Mouse (Mus musculus) neutrophil, adult 65 days (primary cell): ENCODE measurements around the gene H2-Q1. TPM values are rescaled to one million over a fixed set of nuclear protein-coding genes. Genes with fewer than 3 reads are reported as not detected.

ENCODE experiments used
- total RNA-seq: library from RNA; stranded (reverse); gene quantifications from 2 replicates; pipeline ENCODE4 v1.2.4, GENCODE M21; 2023

Gene H2-Q1
- 5.9 and 6.8 TPM in 2 replicates for total RNA-seq

DNA sequence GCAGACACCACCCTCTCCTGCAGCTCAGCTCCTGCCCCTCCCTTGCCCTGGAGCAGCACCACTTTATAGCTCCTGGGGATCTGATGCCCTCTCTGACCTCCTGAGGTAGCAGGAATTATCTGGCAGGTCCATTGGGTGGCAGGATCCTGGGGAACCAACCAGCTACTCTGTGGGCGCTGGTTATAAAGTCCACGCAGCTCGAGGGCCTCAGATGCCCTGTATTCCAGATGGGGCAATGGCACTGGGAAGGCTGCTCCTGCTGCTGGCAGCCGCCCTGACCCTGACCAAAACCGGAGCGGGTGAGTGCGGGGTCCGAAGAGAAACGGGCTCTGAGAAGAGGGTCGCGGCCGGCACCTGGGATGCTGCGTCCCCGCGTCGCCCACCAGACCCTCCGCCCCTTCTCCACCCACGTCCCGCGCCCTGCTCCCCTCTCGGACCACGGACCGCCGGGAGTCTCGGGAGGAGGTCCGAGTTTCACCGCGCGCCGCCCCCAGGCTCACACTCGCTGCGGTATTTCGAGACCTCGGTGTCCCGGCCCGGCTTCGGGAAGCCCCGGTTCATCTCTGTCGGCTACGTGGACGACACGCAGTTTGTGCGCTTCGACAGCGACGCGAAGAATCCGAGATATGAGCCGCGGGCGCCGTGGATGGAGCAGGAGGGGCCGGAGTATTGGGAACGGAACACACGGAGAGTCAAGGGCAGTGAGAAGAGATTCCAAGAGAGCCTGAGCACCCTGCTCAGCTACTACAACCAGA is at the start of gene H2-Q1:
TSS of gene H2-Q1 (plus strand) at position 79 of the 755 bp plus-strand sequence.

DNA sequence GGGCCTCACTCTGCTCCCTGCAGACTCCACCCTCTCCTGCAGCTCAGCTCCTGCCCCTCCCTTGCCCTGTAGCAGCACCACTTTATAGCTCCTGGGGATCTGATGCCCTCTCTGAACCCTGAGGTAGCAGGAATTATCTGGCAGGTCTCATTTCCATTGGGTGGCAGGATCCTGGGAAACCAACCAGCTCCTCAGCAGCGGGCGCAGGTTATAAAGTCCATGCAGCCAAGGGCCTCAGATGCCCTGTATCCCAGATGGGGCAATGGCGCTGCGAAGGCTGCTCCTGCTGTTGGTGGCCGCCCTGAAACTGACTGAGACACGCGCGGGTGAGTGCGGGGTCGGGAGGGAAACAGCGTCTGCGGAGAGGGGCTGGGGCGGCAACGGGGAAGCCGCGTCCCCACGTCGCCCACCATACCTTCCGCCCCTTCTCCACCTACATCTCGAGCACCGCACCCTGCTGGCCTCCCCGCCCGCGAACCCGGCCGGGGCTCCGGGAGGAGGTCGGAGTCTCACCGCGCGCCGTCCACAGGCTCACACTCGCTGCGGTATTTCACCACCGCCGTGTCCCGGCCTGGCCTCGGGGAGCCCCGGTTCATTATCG is 22.0 kb downstream of the H2-Q1 start, which contains the start of gene H2-Q2:
TSS of gene H2-Q2 (plus strand) at position 172 of the 601 bp plus-strand sequence.

Other genes starting within 250 kb of the H2-Q1 start
- gene Ly6g6e, start 243.5 kb upstream of the H2-Q1 start, total RNA-seq = not detected in 2 replicates
- not detected in 2 replicates for gene Ly6g6d, start 242.3 kb upstream of the H2-Q1 start, total RNA-seq
- gene Ly6g6f, start 234.8 kb upstream of the H2-Q1 start, total RNA-seq = 1.1 TPM in 1 of 2 replicates, not detected in the other
- 44.4 and 57.6 TPM in 2 replicates for gene Abhd16a, start 231.1 kb upstream of the H2-Q1 start, total RNA-seq
- gene Ly6g5c, start 212.1 kb upstream of the H2-Q1 start, total RNA-seq = not detected in 2 replicates
- 13.3 and 14.5 TPM in 2 replicates for gene Ly6g5b, start 205.0 kb upstream of the H2-Q1 start, total RNA-seq
- gene Gpank1, start 198.9 kb upstream of the H2-Q1 start, total RNA-seq = 36.0 and 50.1 TPM in 2 replicates
- gene Csnk2b, start 198.4 kb upstream of the H2-Q1 start, total RNA-seq = 135 and 169 TPM in 2 replicates
- gene D17H6S53E, start 194.0 kb upstream of the H2-Q1 start, total RNA-seq = 21.0 and 24.5 TPM in 2 replicates
- gene Apom, start 188.4 kb upstream of the H2-Q1 start, total RNA-seq = not detected in 2 replicates
- gene Bag6, start 185.2 kb upstream of the H2-Q1 start, total RNA-seq = 295 and 362 TPM in 2 replicates
- gene Prrc2a, start 155.5 kb upstream of the H2-Q1 start, total RNA-seq = 170 and 191 TPM in 2 replicates
- 10.8 and 14.1 TPM in 2 replicates for gene Aif1, start 144.3 kb upstream of the H2-Q1 start, total RNA-seq
- gene Lst1, start 132.0 kb upstream of the H2-Q1 start, total RNA-seq = 410 and 626 TPM in 2 replicates
- gene Ltb, start 126.0 kb upstream of the H2-Q1 start, total RNA-seq = 118 TPM in 2 replicates
- gene Tnf, start 118.4 kb upstream of the H2-Q1 start, total RNA-seq = 115 TPM in 2 replicates
- gene Lta, start 115.1 kb upstream of the H2-Q1 start, total RNA-seq = not detected in 2 replicates
- gene Gm16181, start 99.6 kb upstream of the H2-Q1 start, total RNA-seq = 0.79 TPM in 1 of 2 replicates, not detected in the other
- 1.8 and 3.2 TPM in 2 replicates for gene Atp6v1g2, start 86.7 kb upstream of the H2-Q1 start, total RNA-seq
- 18.5 and 19.9 TPM in 2 replicates for gene Nfkbil1, start 84.6 kb upstream of the H2-Q1 start, total RNA-seq
- gene Ddx39b, start 78.7 kb upstream of the H2-Q1 start, total RNA-seq = 185 and 239 TPM in 2 replicates
- gene H2-D1, start 57.7 kb upstream of the H2-Q1 start, total RNA-seq = 1,574 and 1,649 TPM in 2 replicates
- gene H2-Q2, start 21.8 kb downstream of the H2-Q1 start, total RNA-seq = 7.6 and 11.1 TPM in 2 replicates
- gene H2-Q4, start 59.2 kb downstream of the H2-Q1 start, total RNA-seq = 116 and 118 TPM in 2 replicates
- gene H2-Q6, start 104.4 kb downstream of the H2-Q1 start, total RNA-seq = 16.1 and 22.8 TPM in 2 replicates
- 16.3 and 24.6 TPM in 2 replicates for gene H2-Q7, start 118.8 kb downstream of the H2-Q1 start, total RNA-seq
- gene H2-Q10, start 149.7 kb downstream of the H2-Q1 start, total RNA-seq = 79.5 and 93.8 TPM in 2 replicates
- gene Pou5f1, start 185.6 kb downstream of the H2-Q1 start, total RNA-seq = 1.0 and 1.4 TPM in 2 replicates
- gene Tcf19, start 196.4 kb downstream of the H2-Q1 start, total RNA-seq = 23.8 and 24.8 TPM in 2 replicates
- gene Cchcr1, start 196.7 kb downstream of the H2-Q1 start, total RNA-seq = 10.9 and 20.1 TPM in 2 replicates
- not detected in 2 replicates for gene Psors1c2, start 212.8 kb downstream of the H2-Q1 start, total RNA-seq
- gene Cdsn, start 231.7 kb downstream of the H2-Q1 start, total RNA-seq = not detected in 2 replicates
- gene 2300002M23Rik, start 247.0 kb downstream of the H2-Q1 start, total RNA-seq = not detected in 2 replicates